Mouse (Mus musculus) spleen, adult 2 months (tissue): Measurements from ENCODE around the gene Dnttip1.

Source experiments
- CTCF ChIP-seq: fragments of 200-500 bp; IDR thresholded peaks from 2 replicates; pipeline ENCODE4 v1.5.1; 2011; ENCODE audit warnings: mild to moderate bottlenecking, inconsistent platforms; ENCODE audit not compliant: insufficient read depth, insufficient read length, insufficient replicate concordance; ENCODE audit errors: extremely low read depth
- POLR2A ChIP-seq: fragments of 200-500 bp; IDR thresholded peaks from 2 replicates; pipeline ENCODE4 v1.6.1; 2011; ENCODE audit warnings: low read depth, low read length, inconsistent platforms

GRCm38 (mm10) chr2:164733259-164733658 is 12.5 kb upstream of the Dnttip1 start:
- TF ChIP-seq CTCF (no peak), POLR2A (no peak)
